Mouse (Mus musculus) hindbrain, embryonic 16.5 days (tissue): ENCODE results near the gene BC035044. TPM values are rescaled to one million over a fixed set of nuclear protein-coding genes. Genes with fewer than 3 reads are reported as not detected.
"Not testable (repeated sequence)": the region's sequence is repeated elsewhere in the genome, so short reads cannot be mapped to it uniquely, and the experiment has no call there.

Experiments
- ATAC-seq: fragments of 200-750 bp; cut with Nextera tagmentation; 2 replicates; pipeline ENCODE4 v1.8.0; 2017; ENCODE audit warnings: moderate TSS enrichment, moderate library complexity
- H3K27ac ChIP-seq: fragments of 300-500 bp; sonication (generic); 2 replicates; pipeline ENCODE4 v1.5.1; 2014; ENCODE audit warnings: low read depth, mild to moderate bottlenecking, control low read depth, low read length, moderate library complexity
- H3K27me3 ChIP-seq: fragments of 300-500 bp; sonication (generic); replicated peaks from 2 replicates; pipeline ENCODE4 v1.6.1; 2014; ENCODE audit warnings: low read length; ENCODE audit not compliant: control insufficient read depth, insufficient read depth
- H3K36me3 ChIP-seq: fragments of 300-500 bp; sonication (generic); 2 replicates; pipeline ENCODE4 v1.6.1; 2014; ENCODE audit warnings: mild to moderate bottlenecking, low read length, moderate library complexity, mixed read lengths; ENCODE audit not compliant: control insufficient read depth, insufficient read depth
- H3K4me1 ChIP-seq: fragments of 300-500 bp; sonication (generic); 2 replicates; pipeline ENCODE4 v1.6.1; 2014; ENCODE audit warnings: low read depth, low read length; ENCODE audit not compliant: control insufficient read depth, insufficient read depth
- H3K4me2 ChIP-seq: fragments of 300-500 bp; sonication (generic); 2 replicates; pipeline ENCODE4 v1.6.1; 2014; ENCODE audit warnings: mild to moderate bottlenecking, low read length, control low read depth, moderate library complexity
- H3K4me3 ChIP-seq: fragments of 300-500 bp; sonication (generic); 2 replicates; pipeline ENCODE4 v1.5.1; 2014; ENCODE audit warnings: mild to moderate bottlenecking, low read length, control low read depth, moderate library complexity
- H3K9ac ChIP-seq: fragments of 300-500 bp; sonication (generic); 2 replicates; pipeline ENCODE4 v1.6.1; 2014; ENCODE audit warnings: low read depth, mild to moderate bottlenecking, control low read depth, low read length, moderate library complexity
- H3K9me3 ChIP-seq: fragments of 300-500 bp; sonication (generic); 2 replicates; pipeline ENCODE4 v1.6.1; 2014; ENCODE audit warnings: mild to moderate bottlenecking, low read length, moderate library complexity; ENCODE audit not compliant: control insufficient read depth
- WGBS: fragments of 180-500 bp; shearing (Covaris S2); extraction: QIAGEN DNeasy Blood & Tissue Kit; methylation state at CpG from one replicate; pipeline ENCODE4 v1.1.7; 2014; 5-methylcytosine and 5-hydroxymethylcytosine counted together
- polyA plus RNA-seq: library from polyadenylated mRNA; unstranded; fragments of >200 nt; fragmentation: Nextera tagmentation; extraction: Ambion mirVana; gene quantifications from 2 replicates; pipeline ENCODE4 v1.2.1, GENCODE M21; 2015

The BC035044 gene
- polyA plus RNA-seq, 1 experiment from 2014 or later = 0.49 TPM

- no peaks in the 10 kb centered on the region for H3K9me3 ChIP-seq
- no peak for ATAC-seq
- H3K36me3 ChIP-seq = no peaks in the 10 kb centered on the region
- H3K4me1 ChIP-seq = peaks cover 10% of the 10 kb centered on the region; the same call in 1 of the 2 replicates
- no peaks in the 10 kb centered on the region for H3K27me3 ChIP-seq
- H3K4me3 ChIP-seq = peak overlapping the region; percentile 81
- peak overlapping the region; percentile 74 for H3K4me2 ChIP-seq
- H3K27ac ChIP-seq = peak overlapping the region; percentile 88
- 35% methylated on average over 8 of the region's 8 CpGs for whole genome bisulfite sequencing
- H3K9ac ChIP-seq = no peak overlapping the region; the same call in none of the 2 replicates
These were observed 46.8 kb downstream of the BC035044 start for GRCm38 (mm10) chr6:128844131-128844530.

GRCm38 (mm10) chr6:128843479-128843992 is 47.4 kb downstream of the BC035044 start:
- Histone ChIP-seq H3K4me3 (peak overlapping the region; percentile 81), H3K9ac (peak overlapping the region; percentile 75), H3K9me3 (no peaks in the 10 kb centered on the region), H3K4me2 (peak overlapping the region; percentile 74), H3K27ac (peak overlapping the region; percentile 88), H3K36me3 (no peaks in the 10 kb centered on the region), H3K4me1 (peaks cover 10% of the 10 kb centered on the region; the same call in 1 of the 2 replicates), H3K27me3 (no peaks in the 10 kb centered on the region)
- under 1% methylated on average over 22 of the region's 22 CpGs for WGBS
- peak; percentile 58 for ATAC-seq

GRCm38 (mm10) chr6:128842945-128843478 is 47.9 kb downstream of the BC035044 start:
- H3K36me3 ChIP-seq = no peaks in the 10 kb centered on the region
- WGBS = under 1% methylated on average over 44 of the region's 44 CpGs
- H3K4me3 ChIP-seq = peak overlapping the region; percentile 81
- no peaks in the 10 kb centered on the region for H3K9me3 ChIP-seq
- peak overlapping the region; percentile 74 for H3K4me2 ChIP-seq
- ATAC-seq = peak; percentile 83
- H3K9ac ChIP-seq = peak overlapping the region; percentile 81
- peak overlapping the region; percentile 93 for H3K27ac ChIP-seq
- no peaks in the 10 kb centered on the region for H3K27me3 ChIP-seq
- H3K4me1 ChIP-seq = peaks cover 10% of the 10 kb centered on the region; the same call in 1 of the 2 replicates

GRCm38 (mm10) chr6:128842356-128842944 is 48.5 kb downstream of the BC035044 start:
- Histone ChIP-seq H3K9ac (peak overlapping the region; percentile 81), H3K4me3 (peak overlapping the region; percentile 81), H3K4me2 (peak overlapping the region; percentile 62), H3K27ac (peak overlapping the region; percentile 93), H3K4me1 (peaks cover 11% of the 10 kb centered on the region; the same call in 1 of the 2 replicates), H3K9me3 (no peaks in the 10 kb centered on the region), H3K27me3 (no peaks in the 10 kb centered on the region), H3K36me3 (no peaks in the 10 kb centered on the region)
- no peak for ATAC-seq
- under 1% methylated on average over 20 of the region's 20 CpGs for WGBS

- Histone ChIP-seq H3K9ac (no peak overlapping the region; the same call in 1 of the 2 replicates), H3K27ac (no peak overlapping the region)
These were observed 49.4 kb downstream of the BC035044 start for GRCm38 (mm10) chr6:128841327-128842089.

GRCm38 (mm10) chr6:128840669-128841068 is 50.3 kb downstream of the BC035044 start:
- not testable (repeated sequence) for H3K36me3 ChIP-seq, H3K27ac ChIP-seq, H3K27me3 ChIP-seq, H3K4me2 ChIP-seq, H3K4me3 ChIP-seq, H3K9me3 ChIP-seq, H3K9ac ChIP-seq, ATAC-seq
- WGBS = 80% methylated on average over 3 of the region's 3 CpGs
- peaks cover 12% of the 10 kb centered on the region; the same call in 1 of the 2 replicates for H3K4me1 ChIP-seq

More at GRCm38 (mm10) chr6:128841327-128842089, 49.4 kb downstream of the BC035044 start:
- WGBS = 31% methylated on average over 4 of the region's 4 CpGs
- ATAC-seq = no peak
- no peaks in the 10 kb centered on the region for H3K9me3 ChIP-seq
- peaks cover 12% of the 10 kb centered on the region; the same call in 1 of the 2 replicates for H3K4me1 ChIP-seq
- H3K4me3 ChIP-seq = peak overlapping the region; percentile 81
- peak overlapping the region; percentile 62 for H3K4me2 ChIP-seq
- no peaks in the 10 kb centered on the region for H3K27me3 ChIP-seq
- H3K36me3 ChIP-seq = no peaks in the 10 kb centered on the region

GRCm38 (mm10) chr6:128839921-128840320 is 51.0 kb downstream of the BC035044 start:
- H3K4me1 ChIP-seq = peaks cover 12% of the 10 kb centered on the region; the same call in 1 of the 2 replicates
- peak overlapping the region; percentile 87 for H3K27ac ChIP-seq
- no peak overlapping the region for H3K9ac ChIP-seq
- WGBS = 83% methylated on average over 7 of the region's 7 CpGs
- H3K4me3 ChIP-seq = peak overlapping the region; percentile 62
- no peaks in the 10 kb centered on the region for H3K36me3 ChIP-seq
- no peaks in the 10 kb centered on the region for H3K9me3 ChIP-seq
- H3K4me2 ChIP-seq = peak overlapping the region; percentile 85
- no peak for ATAC-seq
- no peaks in the 10 kb centered on the region for H3K27me3 ChIP-seq

- WGBS = under 1% methylated on average over 17 of the region's 17 CpGs
- Histone ChIP-seq H3K36me3 (no peaks in the 10 kb centered on the region), H3K4me1 (peaks cover 10% of the 10 kb centered on the region; the same call in 1 of the 2 replicates), H3K27ac (peak overlapping the region; percentile 87), H3K4me3 (peak overlapping the region; percentile 62), H3K9ac (peak overlapping the region; percentile 66), H3K9me3 (no peaks in the 10 kb centered on the region), H3K27me3 (no peaks in the 10 kb centered on the region), H3K4me2 (peak overlapping the region; percentile 85)
- peak; percentile 1 for ATAC-seq
These were observed 51.6 kb downstream of the BC035044 start for GRCm38 (mm10) chr6:128839266-128839771.
